Mouse (Mus musculus) midbrain, embryonic 12.5 days (tissue): ENCODE results near the gene Vezf1. TPM values are rescaled to one million over a fixed set of nuclear protein-coding genes. Genes with fewer than 3 reads are reported as not detected.

Experiments used
- ATAC-seq: fragments of 200-750 bp; cut with Nextera tagmentation; 2 replicates; pipeline ENCODE4 v1.8.0; 2017; ENCODE audit warnings: low read depth, moderate TSS enrichment, moderate library complexity; ENCODE audit not compliant: low FRiP score
- H3K27ac ChIP-seq: fragments of 300-500 bp; sonication (generic); replicated peaks from 2 replicates; pipeline ENCODE4 v1.5.1; 2016; ENCODE audit warnings: mild to moderate bottlenecking
- H3K27me3 ChIP-seq: fragments of 300-500 bp; sonication (generic); 2 replicates; pipeline ENCODE4 v1.6.1; 2016; ENCODE audit warnings: mild to moderate bottlenecking
- H3K36me3 ChIP-seq: fragments of 300-500 bp; sonication (generic); 2 replicates; pipeline ENCODE4 v1.6.1; 2016
- H3K4me1 ChIP-seq: fragments of 300-500 bp; sonication (generic); 2 replicates; pipeline ENCODE4 v1.6.1; 2016
- H3K4me2 ChIP-seq: fragments of 300-500 bp; sonication (generic); replicated peaks from 2 replicates; pipeline ENCODE4 v1.6.1; 2016; ENCODE audit warnings: mild to moderate bottlenecking, moderate library complexity
- H3K4me3 ChIP-seq: fragments of 300-500 bp; sonication (generic); 2 replicates; pipeline ENCODE4 v1.5.1; 2016; ENCODE audit warnings: mild to moderate bottlenecking
- H3K9ac ChIP-seq: fragments of 300-500 bp; sonication (generic); replicated peaks from 2 replicates; pipeline ENCODE4 v1.6.1; 2016; ENCODE audit warnings: mild to moderate bottlenecking, moderate library complexity
- H3K9me3 ChIP-seq: fragments of 300-500 bp; sonication (generic); 2 replicates; pipeline ENCODE4 v1.6.1; 2016; ENCODE audit warnings: mild to moderate bottlenecking
- WGBS: fragments of 180-500 bp; shearing (Covaris S2); methylation state at CpG from one replicate; pipeline ENCODE4 v1.1.7; 2016; 5-methylcytosine and 5-hydroxymethylcytosine counted together
- polyA plus RNA-seq: library from polyadenylated mRNA; unstranded; fragments of >200 nt; fragmentation: Nextera tagmentation; extraction: Ambion mirVana; gene quantifications from 2 replicates; pipeline ENCODE4 v1.2.1, GENCODE M21; 2016

The Vezf1 gene
- polyA plus RNA-seq: 88.6 and 95.5 TPM in 2 replicates

GRCm38 (mm10) chr11:88067586-88068410, at the start of gene Vezf1:
Gene Vezf1, plus strand, starts transcription at chr11:88068279.
- ATAC-seq: peak; percentile 93
- Histone ChIP-seq H3K4me1 (peaks cover 35% of the 10 kb centered on the region), H3K4me3 (peak within 1 kb of the TSS; percentile 99), H3K27me3 (no peaks in the 10 kb centered on the region), H3K36me3 (no peaks in the 10 kb centered on the region), H3K9ac (peak within 1 kb of the TSS; percentile 100), H3K9me3 (no peaks in the 10 kb centered on the region), H3K4me2 (peak within 1 kb of the TSS; percentile 82), H3K27ac (peak within 1 kb of the TSS; percentile 99)
- WGBS: under 1% methylated on average over 51 of the region's 81 CpGs

GRCm38 (mm10) chr11:88023933-88024332, 44.1 kb upstream of the Vezf1 start:
- Histone ChIP-seq H3K9me3 (no peaks in the 10 kb centered on the region), H3K27ac (no peak overlapping the region), H3K9ac (no peak overlapping the region), H3K4me3 (no peak overlapping the region), H3K4me2 (no peak overlapping the region), H3K27me3 (no peaks in the 10 kb centered on the region), H3K36me3 (no peaks in the 10 kb centered on the region), H3K4me1 (peaks cover 17% of the 10 kb centered on the region)
- WGBS: 94% methylated on average over 2 of the region's 2 CpGs
- ATAC-seq: no peak

GRCm38 (mm10) chr11:88027391-88028035, 40.6 kb upstream of the Vezf1 start:
- no peak for ATAC-seq
- Histone ChIP-seq H3K4me1 (peaks cover 19% of the 10 kb centered on the region), H3K4me3 (no peak overlapping the region), H3K4me2 (no peak overlapping the region), H3K9me3 (no peaks in the 10 kb centered on the region), H3K27ac (peak overlapping the region; percentile 42; the same call in 1 of the 2 replicates), H3K9ac (no peak overlapping the region), H3K27me3 (no peaks in the 10 kb centered on the region), H3K36me3 (no peaks in the 10 kb centered on the region)
- 54% methylated on average over 9 of the region's 9 CpGs for WGBS

GRCm38 (mm10) chr11:88028193-88028684, 39.8 kb upstream of the Vezf1 start:
- no peak overlapping the region for H3K4me2 ChIP-seq
- H3K4me3 ChIP-seq: no peak overlapping the region
- H3K9ac ChIP-seq: 0 out of 2 replicates have a peak overlapping the region, but pooled peaks have one; percentile 20
- H3K36me3 ChIP-seq: no peaks in the 10 kb centered on the region
- H3K9me3 ChIP-seq: no peaks in the 10 kb centered on the region
- peaks cover 19% of the 10 kb centered on the region for H3K4me1 ChIP-seq
- no peak for ATAC-seq
- peak overlapping the region; percentile 42 for H3K27ac ChIP-seq
- 8% methylated on average over 16 of the region's 16 CpGs for WGBS
- no peaks in the 10 kb centered on the region for H3K27me3 ChIP-seq

- Histone ChIP-seq H3K9me3 (no peaks in the 10 kb centered on the region), H3K9ac (no peak overlapping the region), H3K27me3 (no peaks in the 10 kb centered on the region), H3K4me1 (peaks cover 19% of the 10 kb centered on the region), H3K4me2 (no peak overlapping the region), H3K27ac (no peak overlapping the region), H3K36me3 (peaks cover 9% of the 10 kb centered on the region; the same call in 1 of the 2 replicates), H3K4me3 (no peak overlapping the region)
- WGBS: 93% methylated on average over 7 of the region's 7 CpGs
- ATAC-seq: no peak
These were observed 37.9 kb upstream of the Vezf1 start for GRCm38 (mm10) chr11:88030219-88030618.

- no peak overlapping the region for H3K4me3 ChIP-seq
- 91% methylated on average over 2 of the region's 2 CpGs for WGBS
- no peak for ATAC-seq
- no peaks in the 10 kb centered on the region for H3K9me3 ChIP-seq
- H3K4me2 ChIP-seq: no peak overlapping the region
- H3K36me3 ChIP-seq: peaks cover 13% of the 10 kb centered on the region; the same call in 1 of the 2 replicates
- H3K4me1 ChIP-seq: peaks cover 19% of the 10 kb centered on the region
- no peaks in the 10 kb centered on the region for H3K27me3 ChIP-seq
- no peak overlapping the region for H3K9ac ChIP-seq
- H3K27ac ChIP-seq: no peak overlapping the region
These were observed 37.2 kb upstream of the Vezf1 start for GRCm38 (mm10) chr11:88030836-88031235.

- no peak for ATAC-seq
- no peak overlapping the region for H3K4me2 ChIP-seq
- H3K9ac ChIP-seq: no peak overlapping the region
- peaks cover 19% of the 10 kb centered on the region for H3K4me1 ChIP-seq
- WGBS: 94% methylated on average over 5 of the region's 5 CpGs
- peaks cover 13% of the 10 kb centered on the region; the same call in 1 of the 2 replicates for H3K36me3 ChIP-seq
- no peak overlapping the region for H3K27ac ChIP-seq
- no peaks in the 10 kb centered on the region for H3K27me3 ChIP-seq
- no peaks in the 10 kb centered on the region for H3K9me3 ChIP-seq
- H3K4me3 ChIP-seq: no peak overlapping the region
These were observed 36.3 kb upstream of the Vezf1 start for GRCm38 (mm10) chr11:88031753-88032152.

GRCm38 (mm10) chr11:88035970-88036369, 32.1 kb upstream of the Vezf1 start:
- no peak for ATAC-seq
- Histone ChIP-seq H3K27me3 (no peaks in the 10 kb centered on the region), H3K4me3 (no peak overlapping the region), H3K9me3 (no peaks in the 10 kb centered on the region), H3K36me3 (peaks cover 13% of the 10 kb centered on the region; the same call in 1 of the 2 replicates), H3K4me2 (no peak overlapping the region), H3K4me1 (no peaks in the 10 kb centered on the region), H3K9ac (no peak overlapping the region), H3K27ac (no peak overlapping the region)
- WGBS: 69% methylated on average over 7 of the region's 7 CpGs

GRCm38 (mm10) chr11:88036761-88037251, 31.3 kb upstream of the Vezf1 start:
- 84% methylated on average over 10 of the region's 10 CpGs for WGBS
- Histone ChIP-seq H3K27ac (no peak overlapping the region), H3K4me1 (no peaks in the 10 kb centered on the region)

GRCm38 (mm10) chr11:88037386-88037785, 30.7 kb upstream of the Vezf1 start:
- Histone ChIP-seq H3K4me2 (no peak overlapping the region), H3K9ac (no peak overlapping the region), H3K9me3 (no peaks in the 10 kb centered on the region), H3K36me3 (peaks cover 13% of the 10 kb centered on the region; the same call in 1 of the 2 replicates), H3K27me3 (no peaks in the 10 kb centered on the region), H3K27ac (no peak overlapping the region), H3K4me3 (no peak overlapping the region), H3K4me1 (no peaks in the 10 kb centered on the region)
- ATAC-seq: no peak
- whole genome bisulfite sequencing: 77% methylated on average over 3 of the region's 3 CpGs

More at GRCm38 (mm10) chr11:88036761-88037251, 31.3 kb upstream of the Vezf1 start:
- Histone ChIP-seq H3K27me3 (no peaks in the 10 kb centered on the region), H3K4me2 (no peak overlapping the region), H3K9me3 (no peaks in the 10 kb centered on the region), H3K4me3 (no peak overlapping the region), H3K9ac (no peak overlapping the region), H3K36me3 (peaks cover 13% of the 10 kb centered on the region; the same call in 1 of the 2 replicates)
- no peak for ATAC-seq

GRCm38 (mm10) chr11:88039066-88039465, 29.0 kb upstream of the Vezf1 start:
- peaks cover 12% of the 10 kb centered on the region; the same call in 1 of the 2 replicates for H3K36me3 ChIP-seq
- no peak for ATAC-seq

GRCm38 (mm10) chr11:88044314-88044713, 23.8 kb upstream of the Vezf1 start:
- H3K9me3 ChIP-seq: no peaks in the 10 kb centered on the region
- H3K4me1 ChIP-seq: peaks cover 17% of the 10 kb centered on the region
- H3K36me3 ChIP-seq: peaks cover 3% of the 10 kb centered on the region
- ATAC-seq: no peak
- H3K27me3 ChIP-seq: no peaks in the 10 kb centered on the region
- H3K9ac ChIP-seq: no peak overlapping the region
- H3K4me3 ChIP-seq: no peak overlapping the region
- no peak overlapping the region for H3K4me2 ChIP-seq
- no peak overlapping the region for H3K27ac ChIP-seq

More at GRCm38 (mm10) chr11:88039066-88039465, 29.0 kb upstream of the Vezf1 start:
- WGBS: 81% methylated on average over 1 of the region's 1 CpGs
- Histone ChIP-seq H3K4me1 (no peaks in the 10 kb centered on the region), H3K4me2 (no peak overlapping the region), H3K27me3 (no peaks in the 10 kb centered on the region), H3K9ac (no peak overlapping the region), H3K4me3 (no peak overlapping the region), H3K27ac (no peak overlapping the region), H3K9me3 (no peaks in the 10 kb centered on the region)
